Mouse (Mus musculus): ENCODE data around the gene S1pr1.

The S1pr1 gene

DNA sequence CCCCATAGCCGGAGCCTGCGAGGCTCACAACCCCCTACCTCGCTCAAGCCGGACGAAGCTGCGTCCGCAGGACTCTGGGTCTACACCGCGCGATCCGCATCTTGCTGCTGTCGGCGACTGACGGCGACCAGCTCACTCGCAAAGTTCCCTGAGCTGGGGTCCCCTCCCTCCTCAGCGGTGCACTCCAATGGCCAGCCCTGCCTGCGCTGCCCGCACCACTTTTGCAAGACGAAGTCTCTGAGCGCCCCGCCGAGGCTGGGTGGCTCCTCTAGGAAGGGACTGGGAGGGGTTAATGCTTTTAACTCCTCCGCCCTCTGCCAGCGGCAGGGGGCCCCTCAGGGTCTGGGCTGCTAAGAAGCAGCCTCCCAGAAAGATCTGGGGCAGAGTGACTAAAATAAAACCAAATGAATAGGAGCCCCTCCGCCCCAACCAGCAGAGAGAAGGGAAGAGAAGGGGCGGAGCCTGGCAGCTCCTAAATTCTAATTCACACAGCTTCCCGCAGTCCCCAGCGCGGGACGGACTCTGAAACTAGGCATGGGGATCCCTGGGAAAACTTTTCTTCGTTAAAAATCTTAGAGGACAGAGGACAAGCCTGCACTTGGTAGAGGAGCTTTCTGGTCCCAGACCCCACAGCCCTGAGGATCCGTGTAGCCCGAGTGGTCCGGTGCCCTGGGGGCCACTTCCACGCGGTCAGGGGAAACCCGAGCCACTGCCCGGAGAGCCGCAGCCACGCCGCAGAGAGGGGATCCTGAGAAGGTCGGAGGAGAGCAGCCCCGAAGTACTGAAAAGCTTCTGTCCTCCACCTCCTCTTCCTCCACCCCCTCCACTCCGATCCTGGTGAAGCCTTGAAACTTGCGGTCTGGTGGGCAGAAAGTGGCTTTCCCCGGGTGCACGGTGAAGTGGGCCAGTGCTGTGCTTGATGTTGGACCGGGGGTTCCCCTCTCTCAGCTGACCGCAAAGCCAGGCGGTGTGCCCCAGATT is at the start of gene S1pr1:
S1pr1 (minus strand) TSS at position 402 of the 981 bp plus-strand sequence.
- DNase-seq (ENCODE audit: low read depth), result peak; percentile 91

- peak; percentile 66 for DNase-seq (ENCODE audit: low read depth)
Observed at GRCm38 (mm10) chr3:115763292-115763691, 48.4 kb upstream of the S1pr1 start.

DNA sequence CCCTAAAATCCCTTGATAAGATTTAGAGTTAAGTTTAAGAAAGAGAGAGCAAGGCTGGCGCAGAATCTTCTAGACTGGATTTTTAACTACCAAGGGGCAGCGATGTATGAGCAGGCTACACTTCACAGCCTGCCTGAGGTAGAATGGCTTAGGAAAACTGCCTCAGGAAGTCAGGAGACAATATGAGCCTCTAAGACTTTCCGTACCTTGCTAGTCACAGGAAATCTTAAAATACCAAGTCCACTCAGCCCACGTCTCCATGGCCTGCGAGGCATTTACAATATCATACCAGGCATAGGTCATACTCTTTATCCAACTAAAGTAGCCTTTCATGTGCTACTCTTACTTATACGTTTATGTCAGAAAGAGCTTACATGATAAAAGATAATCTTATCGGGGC is 48.0 kb upstream of the S1pr1 start:
- DNase-seq (ENCODE audit: low read depth), result no peak

DNA sequence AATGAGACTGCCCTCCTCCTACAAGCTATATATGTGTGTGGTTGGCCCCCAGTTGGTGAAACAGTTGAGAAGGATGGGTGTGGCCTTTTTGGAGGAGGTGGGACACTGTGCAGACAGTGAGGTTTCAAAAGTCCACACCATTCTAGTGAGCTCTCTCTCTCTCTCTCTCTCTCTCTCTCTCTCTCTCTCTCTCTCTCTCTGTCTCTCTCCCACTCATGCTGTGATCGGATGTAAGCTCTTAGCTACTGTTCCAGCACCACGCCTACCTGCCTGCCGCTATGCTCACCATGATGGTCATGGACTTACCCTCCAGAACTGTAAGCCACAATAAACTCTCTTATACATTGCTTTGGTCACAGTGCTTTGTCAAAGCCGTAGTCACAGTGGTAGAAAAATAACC is 44.8 kb upstream of the S1pr1 start:
- no peak for DNase-seq (ENCODE audit: low read depth)

DNA sequence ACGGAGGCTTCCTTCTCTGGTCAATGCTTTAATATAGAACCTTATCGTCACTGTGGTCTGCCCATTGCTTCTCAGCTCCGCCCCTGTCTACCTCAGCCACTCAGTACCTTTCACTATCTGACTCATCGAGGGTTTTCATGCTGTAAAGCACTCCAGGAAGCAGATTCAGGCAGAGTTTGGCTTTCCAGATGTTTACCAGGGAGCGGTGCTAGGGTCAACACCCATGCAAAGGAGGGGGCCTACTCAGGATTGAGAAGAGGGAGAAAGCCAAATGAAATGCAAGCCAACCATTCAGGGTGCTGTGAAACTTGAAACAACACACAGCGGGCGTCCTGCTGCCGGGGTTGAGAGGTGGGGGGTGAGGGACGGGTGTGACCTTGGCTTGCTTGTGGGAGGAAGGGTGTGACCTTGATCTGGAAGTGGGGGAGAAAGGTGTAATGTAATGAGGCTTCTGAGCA is 43.6 kb upstream of the S1pr1 start:
- DNase-seq (ENCODE audit: low read depth), result peak; percentile 78

DNA sequence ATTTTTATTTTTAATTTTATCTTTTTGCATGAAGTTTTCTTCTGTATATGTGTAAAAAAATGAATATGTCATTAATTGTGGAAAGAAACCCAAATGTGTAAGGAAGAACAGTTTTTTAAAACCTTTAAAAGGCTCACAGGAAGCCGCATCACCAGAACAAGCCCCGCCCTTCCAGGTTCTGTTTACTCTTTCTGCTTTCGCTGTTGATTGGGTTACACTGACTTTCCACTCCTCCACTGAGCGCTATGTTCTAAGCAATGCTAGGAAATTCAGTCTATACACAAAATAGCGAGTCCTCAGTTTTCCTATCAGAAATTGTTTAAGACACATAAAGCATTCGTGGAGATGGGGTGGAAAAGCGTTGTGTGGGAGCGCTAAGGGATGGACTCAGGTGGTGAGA is 39.6 kb upstream of the S1pr1 start:
- no peak for DNase-seq (ENCODE audit: low read depth)

- peak; percentile 66 for DNase-seq (ENCODE audit: low read depth)
Observed at GRCm38 (mm10) chr3:115750369-115750768, 35.5 kb upstream of the S1pr1 start.

DNA sequence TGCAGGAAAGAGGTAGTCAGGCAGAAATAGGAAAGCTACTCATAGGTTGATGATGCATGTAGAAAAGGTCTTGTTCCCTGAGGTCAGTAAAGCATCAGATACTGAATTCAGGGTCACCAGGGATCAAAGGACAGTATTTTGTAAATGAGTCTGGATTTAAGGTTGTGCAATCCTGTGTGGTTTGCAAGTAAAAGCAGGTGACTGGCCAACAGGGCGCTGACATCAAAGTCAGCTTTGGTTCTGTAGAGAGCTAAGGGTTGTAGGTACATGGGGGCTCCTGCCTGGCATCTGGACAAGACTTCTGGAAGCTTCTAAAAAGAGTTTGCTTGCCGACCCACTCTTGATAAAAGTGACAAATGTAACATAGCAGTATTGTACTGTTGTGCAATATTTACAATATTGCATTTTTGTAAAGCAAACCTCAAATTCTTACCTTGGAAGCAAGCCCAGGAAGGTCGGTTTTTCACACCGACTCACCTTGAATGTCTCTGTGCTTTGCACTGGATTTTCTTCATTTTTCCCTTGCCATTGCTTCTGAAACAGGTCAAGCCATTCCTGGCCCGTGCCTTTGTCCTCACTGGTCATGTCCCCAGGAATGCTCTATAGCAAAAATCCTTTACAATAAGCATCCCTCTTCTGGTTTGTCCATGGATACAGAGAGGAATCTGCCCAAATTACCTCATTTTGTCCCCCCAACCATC is 33.6 kb upstream of the S1pr1 start:
- peak; percentile 22 for DNase-seq (ENCODE audit: low read depth)

GRCm38 (mm10) chr3:115746511-115746910 is 31.6 kb upstream of the S1pr1 start:
- no peak for DNase-seq (ENCODE audit: low read depth)

GRCm38 (mm10) chr3:115745088-115745487 is 30.2 kb upstream of the S1pr1 start:
- DNase-seq (ENCODE audit: low read depth), result no peak

DNA sequence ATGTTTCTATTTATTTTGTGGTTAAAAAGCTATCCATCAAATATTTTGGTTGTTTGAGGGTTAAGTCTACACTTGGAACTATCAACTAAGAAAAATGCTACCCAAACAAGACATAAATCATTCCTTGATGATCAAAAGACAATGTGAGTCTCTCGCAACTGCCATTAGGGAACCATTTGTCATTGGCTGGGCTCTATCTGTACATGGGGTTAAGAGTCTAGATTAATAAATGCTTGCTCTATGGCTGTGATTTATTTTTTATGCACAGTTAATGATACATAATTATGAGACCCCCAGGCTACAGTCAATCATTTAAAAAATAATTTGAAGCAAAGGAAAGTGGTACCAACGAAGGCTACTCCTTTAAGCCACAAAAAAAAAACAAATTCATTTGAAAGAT is 23.7 kb upstream of the S1pr1 start:
- no peak for DNase-seq (ENCODE audit: low read depth)

DNA sequence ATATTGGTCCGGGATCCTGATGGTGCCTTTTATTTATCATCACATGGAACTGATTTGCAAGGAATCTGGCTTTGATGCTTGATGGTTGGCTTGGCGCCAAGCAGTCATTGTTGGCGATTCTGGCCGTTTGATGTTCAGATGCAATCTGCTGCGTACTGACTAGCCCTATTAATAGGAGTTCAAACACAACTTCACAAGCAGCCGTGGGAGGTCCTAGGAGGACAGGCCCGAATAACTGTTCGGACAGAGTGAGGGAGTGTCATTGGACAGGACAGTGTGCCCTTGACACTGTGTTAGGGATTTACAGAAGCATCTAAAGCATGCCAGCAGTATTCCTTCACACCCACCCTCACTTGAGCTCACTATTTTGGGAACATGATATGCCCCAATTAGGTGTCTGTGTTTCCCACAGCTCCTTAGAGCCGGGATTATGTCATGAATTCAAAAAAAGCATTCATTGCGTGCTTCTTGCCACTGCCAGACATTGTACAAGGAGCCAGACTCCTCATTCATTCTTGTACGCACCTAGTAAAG is 23.0 kb upstream of the S1pr1 start:
- no peak for DNase-seq (ENCODE audit: low read depth)

DNA sequence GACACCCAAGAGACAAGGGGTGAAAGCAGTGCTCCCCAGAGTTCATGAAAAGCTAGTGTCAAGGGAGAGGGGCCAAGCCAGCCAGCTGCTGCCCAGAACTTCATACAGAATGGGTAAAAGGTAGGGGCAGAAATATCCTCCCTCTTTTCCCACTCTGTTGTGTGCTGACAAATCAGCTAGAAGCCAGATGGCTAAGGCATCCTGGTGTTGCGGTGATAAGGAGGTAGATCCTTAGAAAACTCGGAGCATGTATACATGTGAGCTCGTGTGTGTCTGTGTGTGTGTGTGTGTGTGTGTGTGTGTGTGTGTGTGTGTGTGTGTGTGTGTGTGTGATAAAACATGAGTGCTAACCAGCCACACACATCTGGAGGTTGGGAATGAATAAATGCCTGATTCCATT is 20.7 kb upstream of the S1pr1 start:
- DNase-seq (ENCODE audit: low read depth), result no peak

DNA sequence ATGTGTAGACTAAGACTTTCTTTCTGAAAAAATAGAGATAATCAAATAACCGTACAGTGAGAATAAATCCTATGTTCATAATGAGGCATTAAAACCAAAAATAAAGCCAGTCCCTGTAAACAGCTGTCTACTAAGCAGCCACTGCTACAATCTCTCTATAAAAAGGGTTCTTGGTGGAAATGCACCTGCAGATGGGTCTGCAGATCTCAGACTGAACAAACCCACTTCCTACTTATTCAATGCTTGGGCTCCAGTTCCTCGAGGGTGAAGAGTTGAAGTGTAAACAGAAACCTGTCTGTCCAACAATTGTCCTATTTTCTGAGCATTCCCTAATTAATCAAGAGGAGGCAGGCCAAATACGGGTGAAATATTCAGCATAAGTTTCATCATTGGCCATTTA is 20.0 kb upstream of the S1pr1 start:
- DNase-seq (ENCODE audit: low read depth), result peak; percentile 20

DNA sequence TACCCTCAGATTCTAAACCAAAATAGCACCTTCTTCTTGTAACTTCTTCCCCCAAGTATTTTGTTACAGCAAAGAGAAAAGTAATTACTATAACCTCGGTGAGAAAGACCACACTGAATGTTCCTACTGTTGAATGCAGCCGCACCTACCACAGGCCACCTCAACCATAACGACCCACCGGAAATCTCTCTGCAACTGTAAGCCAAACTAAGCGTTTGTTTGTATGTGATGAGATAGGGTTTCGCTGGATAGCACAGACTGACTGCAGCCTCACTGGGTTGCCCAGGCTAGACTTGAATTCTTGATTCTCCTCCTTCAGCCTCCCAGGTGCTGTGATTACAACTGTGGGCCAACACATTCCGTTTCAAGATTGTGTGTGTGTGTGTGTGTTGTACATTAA is 15.5 kb upstream of the S1pr1 start:
- no peak for DNase-seq (ENCODE audit: low read depth)

DNA sequence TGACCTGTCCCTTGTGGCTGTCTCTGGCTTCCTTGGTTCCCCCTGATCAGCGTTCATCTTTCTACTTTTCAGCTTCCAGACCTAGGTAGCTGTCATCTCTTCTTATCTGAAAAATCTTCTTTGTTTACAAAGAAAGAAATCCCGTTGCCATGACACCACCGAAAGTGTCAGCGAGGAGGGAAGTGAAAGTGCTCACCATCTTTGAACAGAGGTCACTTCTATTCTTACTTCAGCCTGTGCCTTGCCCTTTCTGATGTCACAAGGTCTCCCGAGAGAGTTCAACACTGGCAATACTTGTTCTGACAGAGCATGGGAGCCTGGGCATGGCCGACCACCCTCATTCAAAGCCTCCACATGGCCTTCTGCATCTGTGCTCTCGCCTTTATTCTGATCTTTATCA is 14.3 kb upstream of the S1pr1 start:
- no peak for DNase-seq (ENCODE audit: low read depth)

DNA sequence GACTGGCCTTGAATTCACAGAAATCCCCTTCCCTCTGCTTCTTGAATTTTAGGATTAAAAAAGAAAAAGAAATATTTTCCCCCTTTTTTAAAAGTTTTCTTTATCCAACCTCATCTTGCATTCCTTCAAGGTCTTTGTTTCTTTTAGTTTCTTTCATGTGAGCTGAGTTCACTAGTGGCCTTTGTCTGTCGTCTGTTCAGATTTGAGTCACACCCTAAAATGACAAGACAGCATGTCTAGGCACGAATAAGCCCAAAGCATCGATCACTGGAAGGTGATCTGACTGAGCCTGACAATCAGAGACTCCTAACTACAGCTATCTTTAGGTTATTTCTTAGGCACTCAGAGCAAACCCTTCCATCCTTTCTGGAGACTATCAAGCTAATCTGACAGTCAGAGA is 13.3 kb upstream of the S1pr1 start:
- no peak for DNase-seq (ENCODE audit: low read depth)

DNA sequence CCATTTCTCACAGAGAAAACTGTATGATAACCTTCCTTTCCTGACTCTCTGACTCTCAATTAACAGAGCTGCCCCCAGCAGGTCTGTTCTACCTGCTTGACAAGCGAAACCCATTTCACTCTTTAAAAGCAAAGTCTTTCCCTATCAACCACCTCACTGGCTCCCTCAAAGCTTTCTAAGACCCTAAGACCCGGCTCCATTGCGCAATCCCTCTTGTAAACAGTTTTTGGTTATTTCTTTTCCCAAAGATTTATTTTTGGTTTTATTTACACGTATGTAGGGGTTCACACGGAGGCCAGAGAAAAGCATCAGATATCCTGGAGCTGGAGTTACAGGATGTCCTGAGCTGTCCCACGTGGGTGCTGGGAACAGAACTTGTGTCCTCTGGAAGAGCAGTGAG is 4.0 kb upstream of the S1pr1 start:
- no peak for DNase-seq (ENCODE audit: low read depth)

GRCm38 (mm10) chr3:115715900-115716515 is 1.1 kb upstream of the S1pr1 start:
- peak; percentile 73 for DNase-seq (ENCODE audit: low read depth)

DNA sequence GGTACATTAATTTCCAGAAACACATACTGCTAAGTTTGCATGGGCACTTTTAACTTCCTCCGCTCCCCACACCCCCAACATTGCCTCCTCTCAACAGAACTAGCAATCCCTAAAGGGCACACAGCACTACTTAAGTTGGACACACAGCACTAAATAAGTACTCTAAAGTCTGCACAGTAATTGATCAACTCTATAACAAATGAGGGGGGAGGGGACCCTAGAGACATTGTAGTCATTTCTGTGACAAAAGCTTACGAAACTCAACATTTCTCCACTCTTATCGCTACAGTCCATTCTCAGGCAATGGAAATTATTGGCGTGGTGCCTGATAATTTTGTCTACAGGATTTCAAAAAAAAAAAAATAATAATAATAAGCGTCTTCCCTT is 830 bp downstream of the S1pr1 start:
- DNase-seq (ENCODE audit: low read depth), result peak; percentile 77

DNA sequence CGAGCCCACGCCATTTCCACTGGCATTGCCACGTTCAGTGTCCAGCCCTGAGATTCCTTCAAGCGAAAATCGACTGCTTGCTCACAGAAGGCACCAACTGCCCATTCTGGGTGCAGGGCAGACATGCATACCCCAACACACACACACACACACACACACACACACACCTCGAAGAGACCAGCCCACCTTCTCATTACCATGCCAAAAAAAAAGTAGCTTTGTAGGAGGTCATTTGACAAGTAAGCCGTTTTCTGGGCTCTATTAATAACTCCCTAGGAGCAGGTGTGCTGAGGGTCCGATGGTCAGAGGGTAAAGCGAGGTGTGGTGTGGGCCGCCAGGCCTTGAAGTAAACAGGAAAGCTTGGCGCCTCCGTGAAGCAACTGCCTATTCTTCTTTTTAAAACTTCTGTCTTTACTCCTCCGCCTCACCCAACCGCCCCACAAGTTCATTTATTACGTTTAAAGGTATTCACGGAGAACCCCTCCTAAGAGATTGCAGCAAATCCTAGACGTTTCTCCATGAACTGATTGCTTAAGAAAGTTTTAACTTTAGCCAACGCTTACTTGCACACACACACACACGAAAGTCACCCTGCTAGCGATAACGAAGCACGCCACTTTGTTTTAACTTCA is 1.3 kb downstream of the S1pr1 start:
- DNase-seq (ENCODE audit: low read depth), result peak; percentile 49

- peak; percentile 84 for DNase-seq (ENCODE audit: low read depth)
Observed at GRCm38 (mm10) chr3:115712808-115713200, 2.1 kb downstream of the S1pr1 start.
